Mouse (Mus musculus) urinary bladder, postnatal 36 days (tissue): Measurements from ENCODE around the gene Sept7.
"Not testable (repeated sequence)": the region's sequence is repeated elsewhere in the genome, so short reads cannot be mapped to it uniquely, and the experiment has no call there.

ENCODE experiments used
- DNase-seq, 2 experiments: peaks; one replicate each; pipeline ENCODE4 v3.0.0; 2022; ENCODE audit warnings: low spot score in 2 of 2, mixed read lengths in 1 of 2

Sept7 gene

GRCm38 (mm10) chr9:25253478-25253824 is 1.2 kb downstream of the Sept7 start:
- no peak for DNase-seq

GRCm38 (mm10) chr9:25260411-25260810 is 8.2 kb downstream of the Sept7 start:
- DNase-seq: no peak

- DNase-seq: no peak
Measured at GRCm38 (mm10) chr9:25260979-25261378, 8.7 kb downstream of the Sept7 start.

GRCm38 (mm10) chr9:25262087-25262486 is 9.8 kb downstream of the Sept7 start:
- no peak for DNase-seq

- DNase-seq: no peak
Measured at GRCm38 (mm10) chr9:25265795-25266194, 13.6 kb downstream of the Sept7 start.

GRCm38 (mm10) chr9:25267133-25267532 is 14.9 kb downstream of the Sept7 start:
- no peak for DNase-seq

GRCm38 (mm10) chr9:25267574-25267973 is 15.3 kb downstream of the Sept7 start:
- no peak for DNase-seq

GRCm38 (mm10) chr9:25271902-25272301 is 19.7 kb downstream of the Sept7 start:
- no peak for DNase-seq

GRCm38 (mm10) chr9:25289796-25290195 is 37.6 kb downstream of the Sept7 start:
- no peak for DNase-seq

GRCm38 (mm10) chr9:25309505-25310182 is 57.4 kb downstream of the Sept7 start:
- no peak for DNase-seq

- no peak for DNase-seq
Measured at GRCm38 (mm10) chr9:25314304-25314703, 62.1 kb downstream of the Sept7 start.

GRCm38 (mm10) chr9:25317827-25318505 is 65.7 kb downstream of the Sept7 start:
- peak; percentile 33 to 65 for DNase-seq

- DNase-seq: not testable (repeated sequence)
Measured at GRCm38 (mm10) chr9:25319676-25320075, 67.4 kb downstream of the Sept7 start.

- no peak for DNase-seq
Measured at GRCm38 (mm10) chr9:25327727-25328370, 75.6 kb downstream of the Sept7 start.

GRCm38 (mm10) chr9:25328946-25329723 is 76.9 kb downstream of the Sept7 start:
- DNase-seq: no peak

- no peak for DNase-seq
Measured at GRCm38 (mm10) chr9:25337436-25338198, 85.4 kb downstream of the Sept7 start.

- DNase-seq: no peak
Measured at GRCm38 (mm10) chr9:25340412-25340811, 88.2 kb downstream of the Sept7 start.

GRCm38 (mm10) chr9:25353775-25354174 is 101.5 kb downstream of the Sept7 start:
- no peak for DNase-seq

GRCm38 (mm10) chr9:25355806-25356205 is 103.6 kb downstream of the Sept7 start:
- DNase-seq: peak in 1 of 2 experiments; percentile 47

- no peak for DNase-seq
Measured at GRCm38 (mm10) chr9:25357589-25357988, 105.3 kb downstream of the Sept7 start.

GRCm38 (mm10) chr9:25358018-25358417 is 105.8 kb downstream of the Sept7 start:
- DNase-seq: no peak
